Mouse (Mus musculus) lung, embryonic 14.5 days (tissue): Measurements from ENCODE around the gene Echs1. TPM values are rescaled to one million over a fixed set of nuclear protein-coding genes. Genes with fewer than 3 reads are reported as not detected.

Experiments used
- ATAC-seq: fragments of 200-750 bp; cut with Nextera tagmentation; 2 replicates; pipeline ENCODE4 v1.8.0; 2017; ENCODE audit warnings: mild to moderate bottlenecking, moderate TSS enrichment, moderate library complexity; ENCODE audit not compliant: insufficient read depth
- DNase-seq: peaks from one replicate; pipeline ENCODE4 v3.0.0-alpha.2; 2015
- H3K27ac ChIP-seq: fragments of 300-500 bp; sonication (generic); 2 replicates; pipeline ENCODE4 v1.5.1; 2014; ENCODE audit warnings: low read depth, mild to moderate bottlenecking, moderate library complexity
- H3K27me3 ChIP-seq: fragments of 300-500 bp; sonication (generic); 2 replicates; pipeline ENCODE4 v1.6.1; 2014; ENCODE audit warnings: low read length, control low read depth; ENCODE audit not compliant: insufficient read depth
- H3K36me3 ChIP-seq: fragments of 300-500 bp; sonication (generic); 2 replicates; pipeline ENCODE4 v1.6.1; 2014; ENCODE audit warnings: control low read depth; ENCODE audit not compliant: insufficient read depth
- H3K4me1 ChIP-seq: fragments of 300-500 bp; sonication (generic); 2 replicates; pipeline ENCODE4 v1.6.1; 2014; ENCODE audit warnings: antibody characterized with exemption, control low read depth; ENCODE audit not compliant: insufficient read depth
- H3K4me2 ChIP-seq: fragments of 300-500 bp; sonication (generic); 2 replicates; pipeline ENCODE4 v1.6.1; 2014; ENCODE audit warnings: mild to moderate bottlenecking
- H3K4me3 ChIP-seq: fragments of 300-500 bp; sonication (generic); 2 replicates; pipeline ENCODE4 v1.5.1; 2014; ENCODE audit warnings: low read depth, low read length
- H3K9ac ChIP-seq: fragments of 300-500 bp; sonication (generic); 2 replicates; pipeline ENCODE4 v1.6.1; 2014
- H3K9me3 ChIP-seq: fragments of 300-500 bp; sonication (generic); 2 replicates; pipeline ENCODE4 v1.6.1; 2016; ENCODE audit warnings: low read depth, low read length, control low read depth
- CTCF ChIP-seq: IDR thresholded peaks from 2 replicates; pipeline ENCODE4 v1.5.1; 2016; ENCODE audit warnings: antibody characterized with exemption, low read depth
- WGBS: fragments of 180-500 bp; shearing (Covaris S2); extraction: QIAGEN DNeasy Blood & Tissue Kit; methylation state at CpG from one replicate; pipeline ENCODE4 v1.1.7; 2014; 5-methylcytosine and 5-hydroxymethylcytosine counted together
- polyA plus RNA-seq: library from polyadenylated mRNA; unstranded; fragments of >200 nt; fragmentation: Nextera tagmentation; extraction: Ambion mirVana; gene quantifications from 2 replicates; pipeline ENCODE4 v1.2.1, GENCODE M21; 2014

The Echs1 gene
- polyA plus RNA-seq, 1 experiment from 2014 or later, result 148 TPM

DNA sequence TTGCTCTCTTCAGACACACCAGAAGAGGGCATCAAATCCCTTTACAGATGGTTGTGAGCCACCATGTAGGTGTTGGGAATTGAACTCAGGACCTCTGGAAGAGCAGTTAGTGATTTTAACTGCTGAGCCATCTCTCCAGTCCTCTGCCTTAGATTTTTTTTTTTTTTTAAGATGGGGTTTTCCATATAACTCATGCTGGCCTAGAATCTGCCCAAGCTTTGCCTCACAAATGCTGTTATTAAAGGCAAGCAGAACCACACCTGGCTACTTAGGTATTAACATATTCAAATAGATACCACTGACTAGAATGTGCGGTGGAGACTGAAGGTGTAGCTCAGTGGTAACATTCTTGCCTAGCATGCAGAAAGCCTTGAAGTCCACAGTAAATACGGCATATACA, 4.2 kb upstream of the Echs1 start:
- no peak overlapping the region for H3K4me2 ChIP-seq
- TF ChIP-seq CTCF, result no peak
- H3K27me3 ChIP-seq, result no peaks in the 10 kb centered on the region
- ATAC-seq (no peak), DNase-seq (no peak)
- WGBS, result 88% methylated on average over 2 of the region's 2 CpGs
- no peaks in the 10 kb centered on the region for H3K9me3 ChIP-seq
- H3K36me3 ChIP-seq, result no peaks in the 10 kb centered on the region
- no peak overlapping the region for H3K4me3 ChIP-seq
- H3K4me1 ChIP-seq, result 0 out of 2 replicates have a peak, but pooled peaks cover 3% of the 10 kb centered on the region
- no peak overlapping the region for H3K27ac ChIP-seq
- H3K9ac ChIP-seq, result no peak overlapping the region

DNA sequence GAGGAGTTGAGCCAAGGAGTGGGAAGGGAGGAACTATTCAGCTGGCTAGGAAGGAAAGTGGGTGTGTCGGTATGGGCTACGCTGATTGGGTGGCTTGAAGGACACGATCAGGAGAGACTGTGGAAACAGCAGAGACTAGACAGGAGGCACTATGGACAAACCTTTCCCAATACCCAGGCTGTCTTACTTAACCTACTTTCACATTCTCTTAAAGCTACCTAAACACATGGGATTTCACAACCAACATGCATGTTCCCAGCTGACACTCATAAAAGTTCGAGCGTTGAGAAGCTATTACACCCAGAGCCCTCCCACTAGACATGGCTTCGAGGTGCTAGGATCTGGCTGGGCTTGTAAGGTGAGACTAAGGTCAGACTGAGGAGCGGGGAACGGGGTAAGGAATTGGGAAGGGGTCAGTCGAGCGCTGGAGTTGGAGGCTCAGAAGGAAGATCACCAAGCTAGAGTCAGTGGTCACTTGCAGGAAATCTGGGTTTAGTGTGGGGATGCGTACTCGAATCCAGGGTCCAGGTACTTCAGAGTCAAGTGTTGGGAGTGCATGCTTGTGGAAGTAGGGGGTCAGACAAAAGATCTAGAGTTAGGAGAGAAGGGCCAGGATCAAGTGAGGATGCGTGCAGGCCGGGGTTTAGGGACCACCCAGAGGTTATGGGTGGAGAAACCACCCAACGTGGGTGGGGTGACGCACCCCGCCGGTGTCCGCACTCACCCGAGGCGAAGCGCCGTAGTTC, 520 bp downstream of the Echs1 start, which contains the start of gene Paox:
TSS of gene Paox (plus strand) at position 217 of the 746 bp plus-strand sequence.
- peak; percentile 85 for DNase-seq

GRCm38 (mm10) chr7:140111943-140112342, 4.3 kb downstream of the Echs1 start:
- TF ChIP-seq CTCF, result no peak
- 64% methylated on average over 3 of the region's 3 CpGs for WGBS
- Histone ChIP-seq H3K27ac (no peak overlapping the region), H3K4me3 (no peak overlapping the region), H3K9me3 (no peaks in the 10 kb centered on the region), H3K4me1 (0 out of 2 replicates have a peak, but pooled peaks cover under 1% of the 10 kb centered on the region), H3K27me3 (no peaks in the 10 kb centered on the region), H3K9ac (no peak overlapping the region), H3K36me3 (peaks cover 55% of the 10 kb centered on the region), H3K4me2 (no peak overlapping the region)
- no peak for DNase-seq
- no peak for ATAC-seq

More for the DNA sequence above, 520 bp downstream of the Echs1 start, which contains the start of gene Paox:
- Histone ChIP-seq H3K9ac (peak within 1 kb of the TSS; percentile 69), H3K27me3 (no peaks in the 10 kb centered on the region), H3K4me3 (peak within 1 kb of the TSS; percentile 59), H3K9me3 (no peaks in the 10 kb centered on the region), H3K36me3 (peaks cover 20% of the 10 kb centered on the region), H3K4me2 (peak within 1 kb of the TSS; percentile 93), H3K27ac (peak within 1 kb of the TSS; percentile 75), H3K4me1 (0 out of 2 replicates have a peak, but pooled peaks cover 3% of the 10 kb centered on the region)
- no peak for TF ChIP-seq CTCF
- ATAC-seq, result peak; percentile 86
- WGBS, result under 1% methylated on average over 23 of the region's 23 CpGs

DNA sequence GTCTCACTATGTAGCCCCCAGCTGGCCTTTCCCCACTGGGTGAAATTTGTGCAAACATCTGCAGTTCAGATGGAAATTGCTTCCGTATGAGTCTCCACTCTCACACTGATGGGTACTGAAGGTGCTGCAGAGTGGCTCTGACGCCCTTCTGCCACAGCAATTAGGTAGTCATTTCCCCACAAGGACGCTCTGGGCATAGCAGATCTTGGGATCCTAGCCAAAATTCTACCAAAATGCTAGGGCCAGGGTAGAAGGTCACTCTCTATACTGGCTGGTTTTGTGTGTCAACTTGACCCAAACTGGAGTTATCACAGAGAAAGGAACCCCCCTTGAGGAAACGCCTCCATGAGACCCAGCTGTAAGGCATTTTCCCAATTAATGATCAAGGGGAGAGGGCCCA, 12.3 kb downstream of the Echs1 start:
- no peaks in the 10 kb centered on the region for H3K27me3 ChIP-seq
- no peak overlapping the region for H3K27ac ChIP-seq
- no peak overlapping the region for H3K4me3 ChIP-seq
- ATAC-seq (no peak), DNase-seq (no peak)
- H3K36me3 ChIP-seq, result peaks cover 35% of the 10 kb centered on the region
- WGBS, result 73% methylated on average over 4 of the region's 4 CpGs
- no peak overlapping the region for H3K4me2 ChIP-seq
- no peaks in the 10 kb centered on the region for H3K4me1 ChIP-seq
- H3K9ac ChIP-seq, result no peak overlapping the region
- no peaks in the 10 kb centered on the region for H3K9me3 ChIP-seq
- TF ChIP-seq CTCF, result no peak

DNA sequence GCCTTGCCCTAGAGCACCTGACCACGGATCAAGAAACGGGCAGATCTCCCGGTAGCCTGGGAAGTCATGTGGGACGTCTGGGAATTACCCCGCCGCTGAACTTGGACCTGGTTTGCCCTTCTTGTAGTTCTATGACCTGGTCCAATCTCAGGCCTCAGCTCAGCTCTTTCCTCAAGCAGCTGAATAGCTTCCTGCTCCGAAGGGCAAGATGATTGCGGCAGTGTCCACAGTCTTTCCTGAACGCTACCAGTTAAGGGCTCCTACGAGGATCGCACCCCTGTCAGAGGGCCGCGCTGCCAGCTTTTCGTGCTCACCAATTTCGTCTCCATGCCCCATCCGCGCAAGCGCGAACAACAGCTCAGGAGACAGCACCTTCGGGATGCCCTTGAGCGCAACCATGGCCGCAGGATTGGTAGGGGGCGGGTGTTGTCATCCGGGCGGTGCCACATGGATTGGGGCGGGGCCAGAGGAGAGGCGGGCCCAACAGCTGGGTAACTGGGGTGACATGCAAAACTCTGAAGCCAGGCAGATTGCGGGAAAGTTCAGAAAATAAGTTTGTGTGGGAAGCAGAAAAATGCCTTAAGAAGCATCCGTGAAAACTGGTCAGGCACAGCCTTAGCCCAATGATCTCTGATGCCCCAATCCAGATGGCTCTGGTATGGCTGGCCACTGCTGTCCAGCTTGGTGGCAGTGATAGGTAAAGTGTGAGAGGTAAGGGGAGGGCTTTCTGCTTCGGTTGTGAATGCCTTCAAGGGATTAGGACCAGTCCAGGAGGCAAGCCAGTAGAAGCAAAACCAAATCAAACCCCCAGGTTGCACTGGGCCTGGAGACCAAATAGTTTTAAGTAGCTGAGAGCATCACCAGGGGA, 14.0 kb downstream of the Echs1 start, which contains the start of gene Fuom:
TSS of gene Fuom (minus strand) at position 449 of the 868 bp plus-strand sequence.
- DNase-seq (peak; percentile 85), ATAC-seq (peak; percentile 91)
- TF ChIP-seq CTCF, result no peak
- Histone ChIP-seq H3K27me3 (no peaks in the 10 kb centered on the region), H3K4me1 (no peaks in the 10 kb centered on the region), H3K9ac (peak within 1 kb of the TSS; percentile 48), H3K36me3 (peaks cover 19% of the 10 kb centered on the region), H3K27ac (no peak within 1 kb of the TSS), H3K4me2 (peak within 1 kb of the TSS; percentile 75), H3K9me3 (no peaks in the 10 kb centered on the region), H3K4me3 (peak within 1 kb of the TSS; percentile 38)
- WGBS, result under 1% methylated on average over 30 of the region's 30 CpGs

DNA sequence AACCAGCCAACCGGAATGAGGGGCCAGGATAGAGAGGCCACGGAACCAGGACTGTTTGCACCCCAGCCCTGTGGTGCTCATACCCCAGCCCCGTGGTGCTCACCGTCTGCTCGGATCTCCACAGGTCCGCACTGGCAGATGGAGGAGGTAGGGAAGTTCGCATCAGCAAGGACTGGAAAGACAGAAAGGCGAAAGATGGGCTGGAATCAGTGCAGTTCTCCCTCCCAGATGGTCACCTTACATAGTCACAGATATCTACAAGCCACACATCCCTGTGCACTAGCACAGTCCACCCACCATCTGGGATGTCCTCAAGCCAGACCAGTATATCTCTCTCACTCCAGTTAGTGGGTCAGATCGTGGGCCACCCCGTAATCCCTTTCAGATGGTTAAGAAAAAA, 14.8 kb downstream of the Echs1 start:
- 69% methylated on average over 10 of the region's 10 CpGs for WGBS
- no peak for TF ChIP-seq CTCF
- H3K27me3 ChIP-seq, result no peaks in the 10 kb centered on the region
- H3K36me3 ChIP-seq, result peaks cover 12% of the 10 kb centered on the region
- H3K27ac ChIP-seq, result no peak overlapping the region
- H3K4me2 ChIP-seq, result peak overlapping the region; percentile 75
- H3K9me3 ChIP-seq, result no peaks in the 10 kb centered on the region
- H3K9ac ChIP-seq, result peak overlapping the region; percentile 48; the same call in 1 of the 2 replicates
- peak overlapping the region; percentile 38 for H3K4me3 ChIP-seq
- no peaks in the 10 kb centered on the region for H3K4me1 ChIP-seq
- ATAC-seq (0 out of 2 replicates have a peak, but pooled peaks have one; percentile 42), DNase-seq (no peak)

GRCm38 (mm10) chr7:140098466-140098865, 17.8 kb downstream of the Echs1 start:
- no peak for DNase-seq
- Histone ChIP-seq H3K27me3 (no peaks in the 10 kb centered on the region), H3K4me3 (no peak overlapping the region), H3K9me3 (no peaks in the 10 kb centered on the region), H3K4me1 (no peaks in the 10 kb centered on the region), H3K36me3 (no peaks in the 10 kb centered on the region), H3K27ac (no peak overlapping the region), H3K4me2 (no peak overlapping the region), H3K9ac (no peak overlapping the region)
- no peak for ATAC-seq
- 81% methylated on average over 1 of the region's 1 CpGs for WGBS
- TF ChIP-seq CTCF, result no peak
